Mouse (Mus musculus) hindbrain, embryonic 10.5 days (tissue): ENCODE measurements around the gene Sgsm2. TPM values are rescaled to one million over a fixed set of nuclear protein-coding genes. Genes with fewer than 3 reads are reported as not detected.

Source experiments
- DNase-seq: peaks from one replicate; pipeline ENCODE4 v3.0.0-alpha.2; 2017; ENCODE audit warnings: low spot score
- H3K27ac ChIP-seq: fragments of 300-500 bp; sonication (generic); 2 replicates; pipeline ENCODE4 v1.5.1; 2016; ENCODE audit warnings: mild to moderate bottlenecking, moderate library complexity
- H3K27me3 ChIP-seq: fragments of 300-500 bp; sonication (generic); 2 replicates; pipeline ENCODE4 v1.6.1; 2016; ENCODE audit warnings: mild to moderate bottlenecking; ENCODE audit not compliant: poor library complexity, insufficient read depth, severe bottlenecking
- H3K36me3 ChIP-seq: fragments of 300-500 bp; sonication (generic); 2 replicates; pipeline ENCODE4 v1.6.1; 2016; ENCODE audit warnings: mild to moderate bottlenecking, moderate library complexity
- H3K4me1 ChIP-seq: fragments of 300-500 bp; sonication (generic); replicated peaks from 2 replicates; pipeline ENCODE4 v1.6.1; 2016; ENCODE audit warnings: mild to moderate bottlenecking
- H3K4me3 ChIP-seq: fragments of 300-500 bp; sonication (generic); 2 replicates; pipeline ENCODE4 v1.5.1; 2016; ENCODE audit warnings: mild to moderate bottlenecking, moderate library complexity
- H3K9me3 ChIP-seq: fragments of 300-500 bp; sonication (generic); 2 replicates; pipeline ENCODE4 v1.6.1; 2016; ENCODE audit warnings: mild to moderate bottlenecking, moderate library complexity
- WGBS: fragments of 180-500 bp; shearing (Covaris S2); methylation state at CpG from one replicate; pipeline ENCODE4 v1.1.7; 2016; 5-methylcytosine and 5-hydroxymethylcytosine counted together
- polyA plus RNA-seq: library from polyadenylated mRNA; unstranded; fragments of >200 nt; fragmentation: Nextera tagmentation; extraction: Ambion mirVana; gene quantifications from 2 replicates; pipeline ENCODE4 v1.2.1, GENCODE M21; 2016

Gene Sgsm2
- polyA plus RNA-seq, 1 experiment from 2014 or later = 10.7 TPM

DNA sequence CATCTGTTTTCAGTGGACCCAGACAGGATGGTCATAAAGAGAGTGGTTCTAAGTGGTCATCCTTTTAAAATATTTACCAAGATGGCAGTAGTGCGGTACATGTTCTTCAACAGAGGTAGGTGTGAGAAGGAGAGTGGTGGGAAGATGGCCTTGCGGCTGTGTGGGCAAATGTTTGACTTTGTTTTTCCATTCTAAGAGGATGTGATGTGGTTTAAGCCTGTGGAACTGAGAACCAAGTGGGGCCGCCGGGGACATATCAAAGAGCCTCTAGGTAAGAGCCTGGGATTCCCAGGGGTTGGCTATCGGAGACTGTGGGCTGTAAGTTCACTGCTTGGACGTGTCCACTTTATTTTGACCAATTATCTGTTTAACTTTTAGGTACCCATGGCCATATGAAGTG is 11.0 kb upstream of the Sgsm2 start:
- no peaks in the 10 kb centered on the region for H3K27me3 ChIP-seq
- 97% methylated on average over 6 of the region's 6 CpGs for WGBS
- H3K4me1 ChIP-seq = no peaks in the 10 kb centered on the region
- DNase-seq = no peak
- H3K4me3 ChIP-seq = no peak overlapping the region
- H3K27ac ChIP-seq = no peak overlapping the region
- peaks cover 78% of the 10 kb centered on the region for H3K36me3 ChIP-seq
- no peaks in the 10 kb centered on the region for H3K9me3 ChIP-seq

DNA sequence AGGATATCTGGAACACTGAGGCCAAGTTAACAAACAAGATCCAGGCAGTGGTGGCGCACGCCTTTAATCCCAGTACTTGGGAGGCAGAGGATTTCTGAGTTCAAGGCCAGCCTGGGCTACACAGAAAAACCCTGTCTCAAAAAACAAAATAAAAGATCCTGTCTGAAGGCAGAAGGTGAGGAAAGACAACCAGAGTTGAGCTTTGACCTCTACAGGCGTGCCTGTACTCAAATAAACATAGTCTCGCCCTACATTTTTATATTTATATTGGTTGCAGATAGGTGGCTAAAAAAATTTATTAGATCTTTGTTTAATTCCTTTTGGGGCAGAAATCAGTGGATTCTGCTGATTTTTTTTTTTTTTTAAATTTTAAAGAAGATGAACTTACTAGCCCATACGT is 5.6 kb upstream of the Sgsm2 start:
- H3K9me3 ChIP-seq = no peaks in the 10 kb centered on the region
- no peak overlapping the region for H3K27ac ChIP-seq
- H3K36me3 ChIP-seq = peaks cover 81% of the 10 kb centered on the region
- 93% methylated on average over 5 of the region's 5 CpGs for WGBS
- H3K4me3 ChIP-seq = no peak overlapping the region
- DNase-seq = no peak
- peaks cover 15% of the 10 kb centered on the region for H3K4me1 ChIP-seq
- no peaks in the 10 kb centered on the region for H3K27me3 ChIP-seq

- peaks cover 24% of the 10 kb centered on the region for H3K4me1 ChIP-seq
These were observed 4.7 kb upstream of the Sgsm2 start for GRCm38 (mm10) chr11:74901555-74901954.

DNA sequence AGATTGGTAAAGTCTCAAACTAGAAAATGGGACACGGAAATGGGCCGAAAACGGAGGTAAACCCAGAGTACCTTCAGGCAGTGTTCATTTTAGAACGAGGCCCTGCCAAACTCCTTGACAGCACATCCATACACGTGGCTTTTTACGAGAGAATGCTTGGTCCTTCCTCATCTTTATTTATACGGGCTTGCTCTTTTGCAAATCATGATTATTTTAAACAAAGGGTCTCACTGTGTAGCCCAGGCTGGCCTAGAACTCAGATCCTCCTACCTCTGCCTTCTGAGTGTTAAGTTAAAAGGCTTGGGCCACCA is 1.6 kb upstream of the Sgsm2 start:
- no peaks in the 10 kb centered on the region for H3K9me3 ChIP-seq
- H3K4me3 ChIP-seq = peak overlapping the region; percentile 92
- DNase-seq = no peak
- WGBS = under 1% methylated on average over 7 of the region's 7 CpGs
- peak overlapping the region; percentile 93 for H3K27ac ChIP-seq
- H3K36me3 ChIP-seq = peaks cover 42% of the 10 kb centered on the region
- H3K4me1 ChIP-seq = peaks cover 33% of the 10 kb centered on the region
- H3K27me3 ChIP-seq = no peaks in the 10 kb centered on the region

More at GRCm38 (mm10) chr11:74901555-74901954, 4.7 kb upstream of the Sgsm2 start:
- H3K9me3 ChIP-seq = no peaks in the 10 kb centered on the region
- 93% methylated on average over 6 of the region's 6 CpGs for WGBS
- DNase-seq = no peak
- H3K4me3 ChIP-seq = no peak overlapping the region
- no peak overlapping the region for H3K27ac ChIP-seq
- no peaks in the 10 kb centered on the region for H3K27me3 ChIP-seq
- H3K36me3 ChIP-seq = peaks cover 73% of the 10 kb centered on the region

DNA sequence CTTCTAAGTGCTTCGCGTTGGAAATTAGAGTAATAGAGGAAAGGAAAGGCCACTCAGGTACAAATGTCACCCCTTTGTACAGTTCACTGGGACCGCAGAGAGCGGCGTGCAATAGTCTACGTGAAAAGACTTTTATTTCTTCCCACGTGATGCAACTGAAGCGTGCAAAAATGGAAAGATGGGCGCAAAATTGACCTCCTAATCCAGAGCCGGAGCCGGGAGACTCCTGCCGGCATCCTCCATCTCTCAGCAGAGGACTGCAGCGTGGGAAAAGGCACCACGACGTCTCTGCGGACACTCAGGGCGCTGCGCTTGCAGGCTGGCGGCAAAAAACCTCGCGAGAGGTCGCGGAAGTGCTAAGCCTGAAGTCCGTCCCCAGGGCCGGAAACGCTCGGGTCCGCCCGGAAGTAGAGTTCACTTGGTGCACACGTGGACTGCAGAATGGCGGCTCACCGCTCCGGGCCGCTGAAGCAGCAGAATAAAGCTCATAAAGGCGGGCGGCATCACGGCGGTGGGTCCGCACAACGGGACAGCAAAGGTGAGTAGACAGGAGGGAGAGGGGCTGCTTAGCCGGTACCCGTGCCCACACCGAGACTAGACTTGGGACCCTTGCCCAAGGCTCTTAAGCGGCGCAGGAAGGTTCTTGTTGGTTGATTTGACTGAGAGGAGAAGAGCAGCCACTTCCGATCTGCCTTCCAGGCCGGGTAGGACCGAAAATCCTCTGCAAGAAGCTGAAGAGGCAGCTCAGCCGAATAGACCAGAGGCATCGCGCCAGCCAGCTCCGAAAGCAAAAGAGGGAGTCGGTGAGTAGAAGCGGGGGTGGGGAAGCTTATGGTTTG is 1.0 kb upstream of the Sgsm2 start, which contains the start of gene Tsr1:
Gene Tsr1 (plus strand): TSS at position 394 of the 839 bp plus-strand sequence.
- peak; percentile 93 for DNase-seq
- WGBS = under 1% methylated on average over 54 of the region's 54 CpGs
- H3K36me3 ChIP-seq = peaks cover 36% of the 10 kb centered on the region
- H3K27ac ChIP-seq = peak within 1 kb of the TSS; percentile 93
- H3K4me3 ChIP-seq = peak within 1 kb of the TSS; percentile 92
- no peaks in the 10 kb centered on the region for H3K9me3 ChIP-seq
- no peaks in the 10 kb centered on the region for H3K27me3 ChIP-seq
- H3K4me1 ChIP-seq = peaks cover 33% of the 10 kb centered on the region

DNA sequence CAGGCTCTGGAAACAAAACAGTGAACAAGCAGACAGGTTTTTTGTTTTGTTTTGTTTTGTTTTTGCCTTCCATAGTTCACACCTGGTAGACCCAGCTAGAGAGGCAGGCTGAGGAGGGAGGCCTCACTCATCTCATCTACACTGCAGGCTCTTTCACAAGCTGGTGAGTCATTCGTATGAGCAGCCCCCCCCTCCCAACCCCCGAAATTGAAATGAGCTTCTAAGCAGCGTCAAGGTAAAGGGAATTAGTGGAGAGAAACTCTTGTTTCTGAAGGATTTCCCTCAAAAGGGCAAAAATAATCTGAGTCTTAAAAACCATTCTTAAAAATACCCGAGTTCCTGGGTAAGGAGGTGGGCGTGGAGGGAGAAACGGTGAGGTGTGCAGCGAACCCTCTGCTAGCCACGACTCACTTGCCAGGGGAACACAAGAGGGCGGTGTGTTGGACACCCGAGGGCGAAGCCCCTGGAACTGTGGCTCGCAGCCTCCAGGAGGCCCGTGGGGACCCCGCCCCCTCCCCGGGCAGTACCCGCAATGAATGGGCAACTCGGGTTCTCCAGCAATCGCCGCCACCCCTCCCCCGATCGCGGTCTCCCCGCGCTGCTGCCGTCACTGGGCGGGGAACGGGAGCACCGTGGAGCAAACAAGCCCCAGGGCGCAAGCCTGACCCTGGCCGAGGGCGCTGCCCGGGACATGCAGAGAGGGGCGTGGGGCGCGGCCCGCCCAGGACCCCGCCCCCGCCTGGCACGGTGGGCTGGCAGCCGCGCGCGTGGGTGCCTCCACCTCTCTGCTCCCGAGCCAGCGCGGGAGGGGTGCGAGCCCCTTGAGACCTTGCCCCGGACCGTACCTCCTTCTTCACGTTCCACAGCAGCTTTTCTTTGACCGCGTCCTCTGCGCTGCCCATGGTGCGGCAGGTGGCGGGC is 620 bp downstream of the Sgsm2 start:
- DNase-seq = peak; percentile 67
- no peaks in the 10 kb centered on the region for H3K27me3 ChIP-seq
- 1% methylated on average over 54 of the region's 55 CpGs for WGBS

DNA sequence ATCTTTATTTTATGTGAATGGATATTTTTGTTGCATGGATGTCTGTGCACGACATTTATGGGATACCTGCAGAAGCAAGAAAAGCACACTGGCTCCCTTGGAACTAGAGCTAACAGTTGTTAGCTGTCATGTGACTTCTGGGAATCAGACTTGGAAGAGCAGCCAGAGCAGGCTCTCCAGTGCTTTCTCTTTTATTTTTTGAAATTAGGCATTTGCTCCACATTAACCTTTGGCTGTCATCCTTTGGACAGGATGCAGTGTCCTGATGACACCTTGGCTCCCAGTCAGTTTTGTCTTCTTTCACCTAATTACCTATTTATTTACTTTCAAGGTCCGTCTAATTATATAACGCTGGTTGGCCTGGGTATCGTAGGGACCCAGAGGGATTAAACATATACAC is 2.2 kb downstream of the Sgsm2 start:
- Histone ChIP-seq H3K4me1 (peaks cover 30% of the 10 kb centered on the region), H3K4me3 (no peak overlapping the region), H3K36me3 (peaks cover 13% of the 10 kb centered on the region), H3K27ac (no peak overlapping the region), H3K9me3 (no peaks in the 10 kb centered on the region), H3K27me3 (no peaks in the 10 kb centered on the region)
- DNase-seq = no peak
- 89% methylated on average over 4 of the region's 4 CpGs for WGBS

More for the DNA sequence above, 620 bp downstream of the Sgsm2 start:
- Histone ChIP-seq H3K9me3 (no peaks in the 10 kb centered on the region), H3K27ac (peak overlapping the region; percentile 93), H3K4me1 (peaks cover 33% of the 10 kb centered on the region), H3K4me3 (peak overlapping the region; percentile 92), H3K36me3 (peaks cover 29% of the 10 kb centered on the region)

DNA sequence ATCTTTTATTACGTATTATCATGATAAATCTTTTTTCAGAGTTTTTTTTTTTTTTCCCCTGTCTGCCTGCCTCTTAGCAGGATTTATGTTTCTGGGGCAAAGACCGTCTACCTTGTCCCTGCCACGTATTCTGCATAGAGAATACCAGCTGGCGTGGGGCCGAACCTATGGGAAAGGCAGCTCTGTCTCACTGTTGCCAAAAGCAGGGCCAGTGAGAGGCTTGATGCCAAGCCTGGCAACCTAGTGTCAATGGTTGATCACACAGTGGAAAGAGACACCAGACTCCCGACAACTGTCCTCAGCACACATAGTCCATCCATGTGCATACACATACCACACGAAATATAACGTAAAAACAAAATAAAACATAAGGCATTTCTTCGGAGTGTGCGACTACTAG is 13.8 kb downstream of the Sgsm2 start:
- Histone ChIP-seq H3K4me1 (peaks cover 11% of the 10 kb centered on the region; the same call in 1 of the 2 replicates), H3K27me3 (no peaks in the 10 kb centered on the region), H3K4me3 (no peak overlapping the region), H3K9me3 (no peaks in the 10 kb centered on the region), H3K27ac (no peak overlapping the region), H3K36me3 (peaks cover 17% of the 10 kb centered on the region)
- DNase-seq = no peak
- WGBS = 93% methylated on average over 10 of the region's 10 CpGs

- peak overlapping the region; percentile 23 for H3K27ac ChIP-seq
- H3K27me3 ChIP-seq = no peaks in the 10 kb centered on the region
- 74% methylated on average over 14 of the region's 14 CpGs for WGBS
- H3K4me3 ChIP-seq = no peak overlapping the region
- H3K36me3 ChIP-seq = peaks cover 17% of the 10 kb centered on the region
- DNase-seq = no peak
- peaks cover 18% of the 10 kb centered on the region for H3K4me1 ChIP-seq
- H3K9me3 ChIP-seq = no peaks in the 10 kb centered on the region
These were observed 14.9 kb downstream of the Sgsm2 start for GRCm38 (mm10) chr11:74881979-74882378.

- Histone ChIP-seq H3K4me1 (peaks cover 27% of the 10 kb centered on the region), H3K27me3 (no peaks in the 10 kb centered on the region), H3K9me3 (no peaks in the 10 kb centered on the region), H3K27ac (no peak overlapping the region), H3K36me3 (peaks cover 17% of the 10 kb centered on the region), H3K4me3 (no peak overlapping the region)
- WGBS = 90% methylated on average over 9 of the region's 9 CpGs
- no peak for DNase-seq
These were observed 15.9 kb downstream of the Sgsm2 start for GRCm38 (mm10) chr11:74880999-74881398.

DNA sequence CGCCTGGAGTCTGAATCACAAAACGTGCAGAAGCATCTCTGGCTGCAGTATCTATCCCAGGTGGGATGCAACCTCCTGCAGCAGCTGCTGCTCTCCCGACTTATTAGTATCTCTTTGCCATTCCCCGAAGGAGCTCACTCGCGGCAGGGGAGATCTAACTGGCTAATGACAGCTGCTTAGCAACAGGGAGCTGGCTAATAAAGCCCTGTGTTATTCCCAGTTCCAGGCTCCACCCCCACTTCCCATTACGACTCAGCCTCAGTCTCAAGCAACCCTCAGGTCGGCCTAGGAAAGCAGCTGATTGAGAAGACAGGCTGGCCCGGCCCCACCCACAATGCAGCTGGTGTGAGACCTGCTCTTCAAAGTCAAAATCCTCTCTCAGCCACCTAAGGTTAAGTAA is 20.1 kb downstream of the Sgsm2 start:
- H3K36me3 ChIP-seq = no peaks in the 10 kb centered on the region
- no peaks in the 10 kb centered on the region for H3K9me3 ChIP-seq
- DNase-seq = peak; percentile 71
- peak overlapping the region; percentile 20; the same call in 1 of the 2 replicates for H3K27ac ChIP-seq
- 4% methylated on average over 9 of the region's 9 CpGs for WGBS
- H3K27me3 ChIP-seq = no peaks in the 10 kb centered on the region
- peaks cover 31% of the 10 kb centered on the region for H3K4me1 ChIP-seq
- peak overlapping the region; percentile 23; the same call in 1 of the 2 replicates for H3K4me3 ChIP-seq

- H3K27ac ChIP-seq = 0 out of 2 replicates have a peak overlapping the region, but pooled peaks have one; percentile 40
- H3K36me3 ChIP-seq = no peaks in the 10 kb centered on the region
- no peak for DNase-seq
- H3K27me3 ChIP-seq = no peaks in the 10 kb centered on the region
- H3K4me3 ChIP-seq = no peak overlapping the region
- no peaks in the 10 kb centered on the region for H3K9me3 ChIP-seq
- peaks cover 36% of the 10 kb centered on the region for H3K4me1 ChIP-seq
- WGBS = 70% methylated on average over 3 of the region's 3 CpGs
These were observed 22.2 kb downstream of the Sgsm2 start for GRCm38 (mm10) chr11:74874630-74875029.
